Comparison of ENCODE assay signal across 8 mouse cellular contexts in the genomic region with DNA sequence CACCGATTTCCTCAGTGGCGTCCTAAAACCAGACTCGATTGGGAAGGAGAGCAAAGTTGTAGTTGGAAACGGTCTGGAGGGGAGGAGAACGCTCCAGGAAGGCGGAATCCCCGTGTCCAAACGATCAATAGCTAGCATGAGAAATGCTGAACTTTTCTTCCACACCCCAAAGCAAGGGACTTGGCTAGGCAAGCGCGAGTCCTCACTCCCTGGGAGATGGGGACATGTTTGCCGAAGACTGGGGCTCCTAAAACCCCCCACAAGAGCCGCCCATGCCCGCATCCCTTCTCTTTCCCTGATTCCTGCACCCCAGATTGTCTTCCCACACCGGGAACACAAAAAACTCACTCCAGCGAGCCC. TPM values are rescaled to one million over a fixed set of nuclear protein-coding genes. Genes with fewer than 3 reads are reported as not detected.
DNase-seq lines count a peak whose midpoint lies in the region; ATAC-seq and TF ChIP-seq lines count a peak whose summit lies in the region.

No protein-coding gene starts in this region.

- H3K27me3 ChIP-seq in heart, embryonic 15.5 days, result no peaks in the 10 kb centered on the region
- H3K27me3 ChIP-seq in hindbrain, embryonic 13.5 days, result no peaks in the 10 kb centered on the region
- no peaks in the 10 kb centered on the region for H3K27me3 ChIP-seq in midbrain, embryonic 12.5 days

- H3K36me3 ChIP-seq in heart, embryonic 15.5 days, result peaks cover 27% of the 10 kb centered on the region
- peaks cover 20% of the 10 kb centered on the region for H3K36me3 ChIP-seq in hindbrain, embryonic 13.5 days
- H3K36me3 ChIP-seq in midbrain, embryonic 12.5 days, result peaks cover 24% of the 10 kb centered on the region

- H3K4me1 ChIP-seq in heart, embryonic 15.5 days (replicated peaks), result peaks cover 7% of the 10 kb centered on the region
- peaks cover 1% of the 10 kb centered on the region; the same call in 1 of the 2 replicates for H3K4me1 ChIP-seq in bone marrow, adult 2 months (ENCODE audit: control insufficient read depth, insufficient read depth, low read length)
- H3K4me1 ChIP-seq in hindbrain, embryonic 13.5 days (replicated peaks), result peaks cover 9% of the 10 kb centered on the region
- H3K4me1 ChIP-seq in midbrain, embryonic 12.5 days, result peaks cover 5% of the 10 kb centered on the region; the same call in 1 of the 2 replicates

- no peak for TF ChIP-seq POLR2A in bone marrow, adult 2 months (IDR thresholded peaks at IDR 0.05; ENCODE audit: borderline replicate concordance, control insufficient read depth, low read depth, low read length)

- TF ChIP-seq CTCF in bone marrow, adult 2 months (IDR thresholded peaks at IDR 0.05; ENCODE audit: control insufficient read depth, insufficient read depth, low read length), result no peak

- H3K27ac ChIP-seq in heart, embryonic 15.5 days, result peak overlapping the region; percentile 86
- peak overlapping the region; percentile 2; the same call in 1 of the 2 replicates for H3K27ac ChIP-seq in bone marrow, adult 2 months (ENCODE audit: control insufficient read depth, insufficient read depth, low read depth, low read length, poor library complexity)
- peak overlapping the region; percentile 72; the same call in 1 of the 2 replicates for H3K27ac ChIP-seq in hindbrain, embryonic 13.5 days
- H3K27ac ChIP-seq in midbrain, embryonic 12.5 days (replicated peaks), result no peak overlapping the region; the same call in 1 of the 2 replicates

- no peak for DNase-seq in heart, postnatal 25 days (ENCODE audit: low spot score)
- DNase-seq in layer of hippocampus, adult 11-12 months (ENCODE audit: low spot score), result no peak
- DNase-seq in ovary, postnatal 36 days (ENCODE audit: low spot score), result no peak
- DNase-seq in urinary bladder, postnatal 4 days (ENCODE audit: low spot score in 2 of 2), result no peak

- intact Hi-C loops in heart, postnatal 25 days (cut with DNase I), result loop anchor here (2.0 to 5.0 kb wide), 4 partner anchors 38 to 144 kb away; a partner anchor contains a TSS

- peak overlapping the region; percentile 80 for H3K4me2 ChIP-seq in heart, embryonic 15.5 days
- H3K4me2 ChIP-seq in hindbrain, embryonic 13.5 days, result peak overlapping the region; percentile 70
- H3K4me2 ChIP-seq in midbrain, embryonic 12.5 days (replicated peaks), result peak overlapping the region; percentile 65

- H3K9me3 ChIP-seq in heart, embryonic 15.5 days (replicated peaks), result no peaks in the 10 kb centered on the region
- H3K9me3 ChIP-seq in hindbrain, embryonic 13.5 days, result no peaks in the 10 kb centered on the region
- H3K9me3 ChIP-seq in midbrain, embryonic 12.5 days, result no peaks in the 10 kb centered on the region

- WGBS in heart, embryonic 15.5 days, result under 1% methylated on average over 15 of the region's 15 CpGs
- under 1% methylated on average over 15 of the region's 15 CpGs for WGBS in bone marrow, adult 2 months
- WGBS in hindbrain, embryonic 13.5 days, result 1% methylated on average over 15 of the region's 15 CpGs
- WGBS in midbrain, embryonic 12.5 days, result 1% methylated on average over 15 of the region's 15 CpGs

- ATAC-seq in heart, embryonic 15.5 days (replicated peaks; ENCODE audit: insufficient number of reproducible peaks, insufficient read depth, low FRiP score, low read depth), result no peak; the same call in 1 of the 2 replicates
- ATAC-seq in hindbrain, embryonic 13.5 days (ENCODE audit: low FRiP score), result peak; percentile 78
- peak; percentile 73 for ATAC-seq in midbrain, embryonic 12.5 days (ENCODE audit: low FRiP score, low read depth)

- H3K9ac ChIP-seq in heart, embryonic 15.5 days, result peak overlapping the region; percentile 71
- peak overlapping the region; percentile 84 for H3K9ac ChIP-seq in hindbrain, embryonic 13.5 days
- peak overlapping the region; percentile 70 for H3K9ac ChIP-seq in midbrain, embryonic 12.5 days (replicated peaks)

- peak overlapping the region; percentile 83 for H3K4me3 ChIP-seq in heart, embryonic 15.5 days
- H3K4me3 ChIP-seq in bone marrow, adult 2 months (replicated peaks; ENCODE audit: control insufficient read depth, low read depth, low read length), result peak overlapping the region; percentile 84
- peak overlapping the region; percentile 75 for H3K4me3 ChIP-seq in hindbrain, embryonic 13.5 days
- peak overlapping the region; percentile 80 for H3K4me3 ChIP-seq in midbrain, embryonic 12.5 days

RNA-seq across cellular contexts. Expression of a gene that starts 0.8 kb away (rescaled TPM):
- 41.3 and 50.4 TPM in 2 replicates for polyA plus RNA-seq in heart, embryonic 15.5 days (2015; fragmentation: Nextera tagmentation; extraction: Ambion mirVana)
- 10 to 100 TPM; 34.3 to 38.8 TPM for total RNA-seq in heart, postnatal 25 days (2021)
- 6.8 and 14.5 TPM in 2 replicates for polyA plus RNA-seq in bone marrow, adult 2 months (2011; ENCODE audit: insufficient read depth, insufficient read length, low replicate concordance, missing spikeins)
- 39.7 and 42.0 TPM in 2 replicates for polyA plus RNA-seq in hindbrain, embryonic 13.5 days (2015; fragmentation: Nextera tagmentation; extraction: Ambion mirVana)
- 49.4 and 51.3 TPM in 2 replicates for polyA plus RNA-seq in midbrain, embryonic 12.5 days (2016; fragmentation: Nextera tagmentation; extraction: Ambion mirVana)

RNA-seq across cellular contexts. Expression of a gene that starts 39.1 kb away (rescaled TPM):
- polyA plus RNA-seq in heart, embryonic 15.5 days (2015; fragmentation: Nextera tagmentation; extraction: Ambion mirVana), result 7.3 and 7.4 TPM in 2 replicates
- total RNA-seq in heart, postnatal 25 days (2021), result 10 to 100 TPM; 63.5 to 66.0 TPM
- polyA plus RNA-seq in bone marrow, adult 2 months (2011; ENCODE audit: insufficient read depth, insufficient read length, low replicate concordance, missing spikeins), result 1.3 and 5.7 TPM in 2 replicates
- 25.7 and 27.2 TPM in 2 replicates for polyA plus RNA-seq in hindbrain, embryonic 13.5 days (2015; fragmentation: Nextera tagmentation; extraction: Ambion mirVana)
- 73.7 and 75.8 TPM in 2 replicates for polyA plus RNA-seq in midbrain, embryonic 12.5 days (2016; fragmentation: Nextera tagmentation; extraction: Ambion mirVana)
